9 mouse cellular contexts compared by ENCODE assay signal in the genomic region with DNA sequence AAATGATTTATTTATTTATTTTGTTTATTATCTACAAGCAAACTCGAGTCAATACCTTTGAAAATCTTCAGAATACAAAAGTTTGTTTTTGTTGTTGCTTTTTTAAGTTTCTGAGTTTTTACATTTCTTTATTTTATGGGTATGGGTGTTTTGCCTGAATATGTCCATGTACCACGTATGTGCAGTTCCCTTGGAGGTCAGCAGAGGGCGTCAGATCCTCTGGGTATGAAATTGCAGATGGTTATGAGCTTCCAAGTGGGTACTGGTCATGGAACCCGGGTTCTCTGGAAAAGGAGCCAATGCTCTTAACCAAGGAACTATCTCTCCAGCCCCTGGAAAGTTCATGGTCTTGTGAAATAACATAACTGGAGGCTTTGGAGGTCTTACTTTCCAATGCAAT. TPM values are rescaled to one million over a fixed set of nuclear protein-coding genes. Genes with fewer than 3 reads are reported as not detected.
DNase-seq lines count a peak whose midpoint lies in the region; ATAC-seq and TF ChIP-seq lines count a peak whose summit lies in the region.
"Had no signal": no experiment of that assay in that cellular context is flagged by ENCODE, and none has a peak within 500 bp of the region (broad histone marks: within the 10 kb centered on the region; RNA-seq: fewer than 3 reads in every experiment).

No protein-coding gene starts in this region.

- DNase-seq in forebrain, postnatal 0 days = no peak
- DNase-seq in forebrain, embryonic 11.5 days (ENCODE audit: low spot score) = no peak
- peak; percentile 20 for DNase-seq in spleen, adult 12 weeks (ENCODE audit: low spot score)
- no peak for DNase-seq in spleen, postnatal 36 days (ENCODE audit: low spot score in 2 of 2)
- peak; percentile 35 for DNase-seq in liver, postnatal 0 days
- no peak for DNase-seq in right cerebral cortex, postnatal 14 days
- DNase-seq in layer of hippocampus, postnatal 36 days = no peak
- DNase-seq in urinary bladder, postnatal 10 days (ENCODE audit: low spot score) = no peak

- WGBS in forebrain, postnatal 0 days = 68% methylated on average over 4 of the region's 4 CpGs
- WGBS in forebrain, embryonic 11.5 days = 65% methylated on average over 4 of the region's 4 CpGs
- WGBS in liver, postnatal 0 days (ENCODE audit: insufficient replicate concordance) = 48% methylated on average over 4 of the region's 4 CpGs

- peaks cover 31% of the 10 kb centered on the region for H3K36me3 ChIP-seq in forebrain, postnatal 0 days (ENCODE audit: insufficient read depth)
- no peaks in the 10 kb centered on the region; the same call in 1 of the 2 replicates for H3K36me3 ChIP-seq in forebrain, embryonic 11.5 days (ENCODE audit: control insufficient read depth, insufficient read depth, low read length)
- no peaks in the 10 kb centered on the region for H3K36me3 ChIP-seq in liver, postnatal 0 days (replicated peaks; ENCODE audit: insufficient read depth, low read length)

- H3K27me3 ChIP-seq in forebrain, postnatal 0 days (ENCODE audit: insufficient read depth, low read length) = no peaks in the 10 kb centered on the region
- no peaks in the 10 kb centered on the region for H3K27me3 ChIP-seq in forebrain, embryonic 11.5 days (ENCODE audit: control insufficient read depth, insufficient read depth, low read length)
- H3K27me3 ChIP-seq in liver, postnatal 0 days (ENCODE audit: insufficient read depth, low read length) = no peaks in the 10 kb centered on the region

- no peak overlapping the region for H3K4me3 ChIP-seq in forebrain, postnatal 0 days (ENCODE audit: low read depth, low read length)
- no peak overlapping the region for H3K4me3 ChIP-seq in forebrain, embryonic 11.5 days (ENCODE audit: low read depth, low read length)
- no peak overlapping the region for H3K4me3 ChIP-seq in liver, postnatal 0 days (ENCODE audit: low read depth, low read length)

- H3K4me2 ChIP-seq in forebrain, postnatal 0 days (ENCODE audit: low read depth) = no peak overlapping the region
- no peak overlapping the region for H3K4me2 ChIP-seq in forebrain, embryonic 11.5 days (ENCODE audit: low read depth, low read length, severe bottlenecking)
- no peak overlapping the region for H3K4me2 ChIP-seq in liver, postnatal 0 days (ENCODE audit: low read depth, low read length)

- TF ChIP-seq CTCF in forebrain, postnatal 0 days (IDR thresholded peaks at IDR 0.05; ENCODE audit: low read depth) = peak; percentile 43
- peak; percentile 62 for TF ChIP-seq CTCF in liver, postnatal 0 days (IDR thresholded peaks at IDR 0.05; ENCODE audit: low read depth)

- no peak overlapping the region for H3K9ac ChIP-seq in forebrain, postnatal 0 days
- H3K9ac ChIP-seq in forebrain, embryonic 11.5 days (ENCODE audit: low read length) = no peak overlapping the region
- H3K9ac ChIP-seq in liver, postnatal 0 days (replicated peaks) = no peak overlapping the region

- H3K4me1 ChIP-seq in forebrain, postnatal 0 days (ENCODE audit: insufficient read depth) = no peaks in the 10 kb centered on the region
- H3K4me1 ChIP-seq in forebrain, embryonic 11.5 days (replicated peaks; ENCODE audit: control insufficient read depth, insufficient read depth, low read length) = peaks cover 6% of the 10 kb centered on the region; the same call in 1 of the 2 replicates
- H3K4me1 ChIP-seq in liver, postnatal 0 days (ENCODE audit: insufficient read depth) = 0 out of 2 replicates have a peak, but pooled peaks cover 3% of the 10 kb centered on the region

- H3K27ac ChIP-seq in forebrain, postnatal 0 days (ENCODE audit: low read depth, low read length) = no peak overlapping the region
- H3K27ac ChIP-seq in forebrain, embryonic 11.5 days (ENCODE audit: low read depth, low read length) = no peak overlapping the region
- no peak overlapping the region for H3K27ac ChIP-seq in liver, postnatal 0 days (ENCODE audit: low read depth)

- ATAC-seq in forebrain, postnatal 0 days = no peak
- ATAC-seq in forebrain, embryonic 11.5 days (replicated peaks; ENCODE audit: low FRiP score) = no peak
- ATAC-seq in liver, postnatal 0 days = no peak
- ATAC-seq: forebrain, embryonic 16.5 days had no signal

- no peak for TF ChIP-seq EP300 in liver, postnatal 0 days (IDR thresholded peaks at IDR 0.05; ENCODE audit: low read depth)

- no peaks in the 10 kb centered on the region for H3K9me3 ChIP-seq in forebrain, postnatal 0 days (ENCODE audit: low read length)
- H3K9me3 ChIP-seq in forebrain, embryonic 11.5 days (ENCODE audit: control insufficient read depth, low read length) = no peaks in the 10 kb centered on the region; the same call in 1 of the 2 replicates
- no peaks in the 10 kb centered on the region for H3K9me3 ChIP-seq in liver, postnatal 0 days (ENCODE audit: low read length)

RNA-seq across cellular contexts. Expression of gene Meikin, which starts 13.8 kb away (rescaled TPM):
- not detected in 2 replicates for total RNA-seq in forebrain, postnatal 0 days (2014; rRNA removed)
- not detected in 2 replicates for polyA plus RNA-seq in forebrain, postnatal 0 days (2015; fragmentation: Nextera tagmentation; extraction: Ambion mirVana)
- not detected in 2 replicates for polyA plus RNA-seq in forebrain, embryonic 11.5 days (2014; fragmentation: Nextera tagmentation; extraction: Ambion mirVana)
- polyA plus RNA-seq in liver, postnatal 0 days (2015; fragmentation: Nextera tagmentation; extraction: Ambion mirVana) = not detected in 2 replicates
- not detected for total RNA-seq in layer of hippocampus, postnatal 36 days (2021)
- polyA plus RNA-seq: forebrain, embryonic 16.5 days had no signal

RNA-seq across cellular contexts. Expression of gene Acsl6, which starts 53.1 kb away (rescaled TPM):
- 56.3 and 57.7 TPM in 2 replicates for total RNA-seq in forebrain, postnatal 0 days (2014; rRNA removed)
- polyA plus RNA-seq in forebrain, postnatal 0 days (2015; fragmentation: Nextera tagmentation; extraction: Ambion mirVana) = 44.7 and 48.5 TPM in 2 replicates
- polyA plus RNA-seq in forebrain, embryonic 11.5 days (2014; fragmentation: Nextera tagmentation; extraction: Ambion mirVana) = 16.7 and 17.9 TPM in 2 replicates
- polyA plus RNA-seq in liver, postnatal 0 days (2015; fragmentation: Nextera tagmentation; extraction: Ambion mirVana) = 0.49 and 0.67 TPM in 2 replicates
- total RNA-seq in layer of hippocampus, postnatal 36 days (2021) = 100 to 1,000 TPM; 181 to 196 TPM

Comparison
In these comparisons a context has a peak if more than half of its experiments do, and no peak if none do; other contexts are left out.
1. DNase-seq: peak in spleen, adult 12 weeks (single experiment) and liver, postnatal 0 days (single experiment); none in forebrain, postnatal 0 days (single experiment), forebrain, embryonic 11.5 days (single experiment), spleen, postnatal 36 days (0 of 2), right cerebral cortex, postnatal 14 days (single experiment), layer of hippocampus, postnatal 36 days (0 of 2) and urinary bladder, postnatal 10 days (single experiment).
2. RNA of gene Acsl6, which starts 53.1 kb away (polyA plus RNA-seq): 44.7 to 48.5 TPM in forebrain, postnatal 0 days and 16.7 to 17.9 TPM in forebrain, embryonic 11.5 days; 0.49 to 0.67 TPM in liver, postnatal 0 days; every median in the first group is over 10 times any median in the second.